Mouse (Mus musculus) hindbrain, embryonic 14.5 days (tissue): Measurements from ENCODE around the gene Pomp. TPM values are rescaled to one million over a fixed set of nuclear protein-coding genes. Genes with fewer than 3 reads are reported as not detected.
A peak's percentile ranks its signal among the peaks of the same experiment; 100 is the strongest.

Source experiments
- ATAC-seq: fragments of 200-750 bp; cut with Nextera tagmentation; 2 replicates; pipeline ENCODE4 v1.8.0; 2017; ENCODE audit warnings: moderate number of reproducible peaks, mild to moderate bottlenecking, moderate TSS enrichment, moderate library complexity; ENCODE audit not compliant: low FRiP score
- DNase-seq: peaks from one replicate; pipeline ENCODE4 v3.0.0-alpha.2; 2015; ENCODE audit warnings: low spot score
- H3K27ac ChIP-seq: fragments of 300-500 bp; sonication (generic); 2 replicates; pipeline ENCODE4 v1.5.1; 2014; ENCODE audit warnings: mild to moderate bottlenecking, moderate library complexity
- H3K27me3 ChIP-seq: fragments of 300-500 bp; sonication (generic); 2 replicates; pipeline ENCODE4 v1.6.1; 2014; ENCODE audit warnings: mild to moderate bottlenecking, low read length, mixed read lengths; ENCODE audit not compliant: control insufficient read depth, insufficient read depth
- H3K36me3 ChIP-seq: fragments of 300-500 bp; sonication (generic); replicated peaks from 2 replicates; pipeline ENCODE4 v1.6.1; 2014; ENCODE audit not compliant: control insufficient read depth, insufficient read depth
- H3K4me1 ChIP-seq: fragments of 300-500 bp; sonication (generic); replicated peaks from 2 replicates; pipeline ENCODE4 v1.6.1; 2014; ENCODE audit warnings: antibody characterized with exemption, low read length, mixed read lengths; ENCODE audit not compliant: control insufficient read depth, insufficient read depth
- H3K4me2 ChIP-seq: fragments of 300-500 bp; sonication (generic); replicated peaks from 2 replicates; pipeline ENCODE4 v1.6.1; 2014; ENCODE audit warnings: mild to moderate bottlenecking, moderate library complexity
- H3K4me3 ChIP-seq: fragments of 300-500 bp; sonication (generic); replicated peaks from 2 replicates; pipeline ENCODE4 v1.5.1; 2014; ENCODE audit warnings: mild to moderate bottlenecking, low read length
- H3K9ac ChIP-seq: fragments of 300-500 bp; sonication (generic); 2 replicates; pipeline ENCODE4 v1.6.1; 2014
- H3K9me3 ChIP-seq: fragments of 300-500 bp; sonication (generic); 2 replicates; pipeline ENCODE4 v1.6.1; 2016; ENCODE audit warnings: low read length; ENCODE audit not compliant: control insufficient read depth
- WGBS: fragments of 180-500 bp; shearing (Covaris S2); extraction: QIAGEN DNeasy Blood & Tissue Kit; methylation state at CpG from one replicate; pipeline ENCODE4 v1.1.7; 2014; 5-methylcytosine and 5-hydroxymethylcytosine counted together
- polyA plus RNA-seq: library from polyadenylated mRNA; unstranded; fragments of >200 nt; fragmentation: Nextera tagmentation; extraction: Ambion mirVana; gene quantifications from 2 replicates; pipeline ENCODE4 v1.2.1, GENCODE M21; 2014

Gene Pomp
- polyA plus RNA-seq, 1 experiment from 2014 or later = 544 TPM

DNA sequence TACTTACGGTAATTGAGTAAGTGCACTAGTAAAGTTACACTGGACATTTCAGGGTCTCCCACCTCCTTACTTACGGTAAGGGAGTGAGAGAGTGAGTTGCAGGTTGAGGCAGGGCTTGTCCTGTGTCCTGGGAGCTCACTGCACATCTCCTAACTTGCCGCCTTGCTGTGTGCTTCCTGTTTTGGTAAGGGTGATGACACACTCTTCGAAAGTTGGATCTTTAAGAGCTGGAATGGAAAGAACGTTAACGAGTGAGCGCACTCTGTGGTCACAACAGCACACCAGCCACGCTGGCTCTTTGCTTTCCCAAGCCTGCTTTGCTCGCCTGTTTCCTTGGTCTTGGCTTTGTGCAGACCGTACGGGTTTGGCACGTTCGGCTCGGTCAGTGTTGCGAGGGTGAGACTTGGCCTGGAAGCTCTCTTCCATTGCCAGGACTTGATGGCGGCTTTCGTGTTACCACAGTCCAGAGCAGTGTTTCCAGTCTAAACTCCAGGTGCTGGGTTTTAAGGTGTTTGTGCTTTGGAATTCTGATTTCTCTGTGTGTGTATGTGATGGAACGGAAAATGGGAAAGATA lies 14.3 kb downstream of the Pomp start:
- no peak for ATAC-seq
- Histone ChIP-seq H3K9ac (no peak overlapping the region), H3K27me3 (no peaks in the 10 kb centered on the region), H3K4me2 (no peak overlapping the region), H3K36me3 (peaks cover 89% of the 10 kb centered on the region), H3K27ac (no peak overlapping the region), H3K4me1 (no peaks in the 10 kb centered on the region), H3K4me3 (no peak overlapping the region), H3K9me3 (no peaks in the 10 kb centered on the region)
- DNase-seq = no peak
- WGBS = 96% methylated on average over 18 of the region's 18 CpGs

DNA sequence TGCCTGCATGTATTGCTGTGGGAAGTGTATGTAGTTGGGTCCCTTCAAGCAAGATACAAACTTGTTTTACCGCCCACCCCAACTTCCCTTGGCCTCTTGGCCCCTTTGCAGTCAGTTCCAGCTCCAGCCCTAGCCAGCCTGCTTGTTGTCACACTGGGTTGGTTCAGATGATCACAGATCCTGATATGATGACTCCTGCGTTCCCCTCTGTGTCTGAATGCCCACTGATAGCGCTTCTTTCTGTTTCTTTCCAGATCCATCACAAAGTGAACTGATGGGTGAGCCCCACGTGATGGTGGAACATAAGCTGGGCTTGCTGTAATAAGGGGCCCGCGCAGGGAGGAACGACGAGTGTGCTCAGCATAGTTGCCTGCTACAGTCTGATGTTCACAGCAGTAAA lies 14.9 kb downstream of the Pomp start:
- no peaks in the 10 kb centered on the region for H3K27me3 ChIP-seq
- H3K27ac ChIP-seq = no peak overlapping the region
- WGBS = 96% methylated on average over 8 of the region's 8 CpGs
- no peak for DNase-seq
- H3K4me3 ChIP-seq = no peak overlapping the region
- H3K36me3 ChIP-seq = peaks cover 89% of the 10 kb centered on the region
- H3K4me1 ChIP-seq = no peaks in the 10 kb centered on the region
- ATAC-seq = no peak
- no peak overlapping the region for H3K9ac ChIP-seq
- H3K9me3 ChIP-seq = no peaks in the 10 kb centered on the region
- H3K4me2 ChIP-seq = no peak overlapping the region

DNA sequence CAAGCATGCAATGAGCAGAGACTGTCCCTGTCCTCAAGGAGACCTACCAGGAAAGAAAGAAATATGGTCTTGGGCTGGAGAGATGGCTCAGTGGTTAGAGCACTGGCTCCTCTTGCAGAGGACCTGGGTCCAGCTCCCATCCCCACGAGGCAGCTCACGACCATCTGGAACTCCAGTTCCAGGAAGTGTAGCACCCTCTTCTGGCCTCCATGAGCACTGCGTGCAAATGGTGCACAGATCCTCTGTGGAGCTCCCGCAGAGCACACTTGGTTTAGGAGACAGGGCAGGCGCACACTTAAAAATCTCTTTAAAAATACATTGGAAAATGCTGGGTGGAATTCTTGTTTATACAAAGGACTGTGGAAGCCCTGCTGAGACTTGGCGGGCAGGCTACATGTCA lies 17.3 kb downstream of the Pomp start:
- Histone ChIP-seq H3K4me3 (no peak overlapping the region), H3K27me3 (no peaks in the 10 kb centered on the region), H3K4me2 (no peak overlapping the region), H3K9me3 (no peaks in the 10 kb centered on the region), H3K36me3 (peaks cover 80% of the 10 kb centered on the region), H3K9ac (no peak overlapping the region), H3K27ac (no peak overlapping the region), H3K4me1 (no peaks in the 10 kb centered on the region)
- DNase-seq = no peak
- ATAC-seq = no peak
- WGBS = 82% methylated on average over 6 of the region's 6 CpGs

DNA sequence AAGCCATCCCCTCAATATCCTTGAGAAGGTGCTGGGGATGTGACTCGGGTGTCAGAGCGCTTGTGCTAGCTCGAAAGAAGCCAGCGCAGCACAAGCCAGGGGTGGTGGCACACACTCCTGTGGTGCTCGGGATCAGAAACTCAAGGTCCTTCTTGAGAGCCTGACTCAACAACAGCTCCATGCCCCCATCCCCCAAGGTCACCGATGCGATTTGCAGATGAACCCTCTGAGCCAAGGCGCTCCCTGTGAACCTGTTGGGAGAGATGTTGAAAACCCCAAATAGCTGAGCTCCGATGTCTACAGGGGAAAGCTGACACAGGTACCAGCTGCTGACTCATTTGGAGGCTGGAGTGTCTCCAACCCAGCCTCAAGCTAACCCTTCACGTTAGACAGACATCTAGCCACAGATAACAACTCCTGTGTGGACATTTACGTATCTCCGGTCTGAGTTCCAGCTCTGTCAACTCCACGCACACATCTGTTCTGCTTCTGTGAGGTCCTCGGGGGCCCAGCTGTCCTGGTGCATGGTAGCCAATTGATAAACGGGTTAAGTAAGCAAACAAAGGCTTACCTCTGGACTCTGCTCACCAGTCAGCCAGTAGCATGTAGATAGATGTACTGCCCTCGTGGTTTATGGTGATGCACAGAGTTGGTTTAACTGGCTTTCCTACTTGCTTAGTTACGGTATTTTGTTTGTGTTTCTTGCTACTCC lies 19.9 kb downstream of the Pomp start:
- Histone ChIP-seq H3K27ac (no peak overlapping the region), H3K4me3 (no peak overlapping the region), H3K36me3 (peaks cover 66% of the 10 kb centered on the region), H3K9ac (no peak overlapping the region), H3K4me2 (no peak overlapping the region), H3K9me3 (no peaks in the 10 kb centered on the region), H3K27me3 (no peaks in the 10 kb centered on the region), H3K4me1 (no peaks in the 10 kb centered on the region)
- WGBS = 91% methylated on average over 17 of the region's 17 CpGs
- no peak for ATAC-seq
- DNase-seq = no peak

DNA sequence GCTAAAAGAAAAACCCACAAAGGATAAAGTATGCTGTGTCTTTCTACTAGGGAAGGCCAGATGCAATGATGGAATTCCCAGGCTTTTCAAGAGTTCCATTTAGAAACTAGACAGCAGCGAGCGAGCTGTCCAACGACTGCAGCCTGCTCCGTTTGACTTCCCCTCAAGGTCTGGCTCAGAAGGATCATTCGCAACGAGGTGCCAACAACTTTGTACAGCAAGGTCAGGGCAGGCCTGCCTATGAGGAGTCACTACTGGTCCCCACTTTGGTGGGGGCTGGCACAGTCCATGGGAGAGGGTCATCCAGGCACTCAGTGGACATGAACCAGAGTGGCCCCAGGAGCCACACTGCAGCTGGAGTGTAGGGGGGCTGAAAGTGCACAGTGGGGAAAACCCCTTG lies 23.3 kb downstream of the Pomp start:
- no peak for DNase-seq
- H3K9me3 ChIP-seq = no peaks in the 10 kb centered on the region
- H3K4me1 ChIP-seq = no peaks in the 10 kb centered on the region
- peaks cover 35% of the 10 kb centered on the region for H3K36me3 ChIP-seq
- H3K4me3 ChIP-seq = no peak overlapping the region
- H3K27me3 ChIP-seq = no peaks in the 10 kb centered on the region
- no peak overlapping the region for H3K4me2 ChIP-seq
- H3K9ac ChIP-seq = no peak overlapping the region
- H3K27ac ChIP-seq = no peak overlapping the region
- 90% methylated on average over 6 of the region's 6 CpGs for WGBS
- ATAC-seq = no peak

DNA sequence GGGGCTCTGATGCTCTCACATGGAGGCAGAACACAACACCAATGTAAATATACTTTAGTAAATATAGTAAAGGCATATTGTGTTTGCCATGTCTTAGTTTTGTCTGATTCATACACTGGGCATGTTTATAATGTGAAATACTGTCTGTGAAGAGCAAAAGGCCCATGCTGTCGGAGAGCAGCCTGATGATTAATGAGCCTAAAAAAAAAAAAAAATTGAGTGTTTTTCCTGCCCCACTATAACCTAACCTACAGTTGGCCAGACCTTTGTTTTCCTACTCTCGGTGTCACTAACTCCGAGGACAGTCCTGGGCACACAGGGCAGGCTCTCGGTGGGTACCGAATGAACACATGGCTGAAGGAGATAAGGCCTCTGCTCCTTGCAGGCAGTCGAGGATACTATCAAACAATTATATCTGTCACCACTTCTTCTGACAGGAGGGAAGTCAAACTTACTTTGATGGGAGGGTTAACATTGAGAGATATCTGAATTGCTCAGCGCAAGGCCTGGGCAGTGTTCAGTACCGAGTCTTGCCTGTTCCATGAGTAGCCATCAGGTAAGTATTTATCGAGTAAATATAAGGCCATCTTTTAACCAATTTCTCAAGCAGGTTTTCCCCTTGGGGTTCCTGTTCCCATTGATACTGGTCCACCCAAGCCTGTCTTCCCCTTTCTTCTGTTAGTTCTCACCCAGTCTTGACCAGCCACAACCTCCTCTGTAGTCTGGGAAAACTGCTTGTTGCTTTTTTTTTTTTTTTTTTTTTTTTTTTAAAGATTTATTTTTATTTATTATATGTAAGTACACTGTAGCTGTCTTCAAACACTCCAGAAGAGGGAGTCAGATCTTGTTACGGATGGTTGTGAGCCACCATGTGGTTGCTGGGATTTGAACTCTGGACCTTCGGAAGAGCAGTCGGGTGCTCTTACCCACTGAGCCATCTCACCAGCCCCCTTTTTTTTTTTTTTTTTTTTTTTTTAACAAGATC lies 28.3 kb downstream of the Pomp start:
- H3K36me3 ChIP-seq = peaks cover 6% of the 10 kb centered on the region
- H3K9ac ChIP-seq = no peak overlapping the region
- ATAC-seq (no peak), DNase-seq (no peak)
- no peaks in the 10 kb centered on the region for H3K4me1 ChIP-seq
- H3K4me2 ChIP-seq = no peak overlapping the region
- no peak overlapping the region for H3K27ac ChIP-seq
- peaks cover 5% of the 10 kb centered on the region; the same call in 1 of the 2 replicates for H3K27me3 ChIP-seq
- H3K4me3 ChIP-seq = no peak overlapping the region
- H3K9me3 ChIP-seq = no peaks in the 10 kb centered on the region
- WGBS = 86% methylated on average over 9 of the region's 12 CpGs

DNA sequence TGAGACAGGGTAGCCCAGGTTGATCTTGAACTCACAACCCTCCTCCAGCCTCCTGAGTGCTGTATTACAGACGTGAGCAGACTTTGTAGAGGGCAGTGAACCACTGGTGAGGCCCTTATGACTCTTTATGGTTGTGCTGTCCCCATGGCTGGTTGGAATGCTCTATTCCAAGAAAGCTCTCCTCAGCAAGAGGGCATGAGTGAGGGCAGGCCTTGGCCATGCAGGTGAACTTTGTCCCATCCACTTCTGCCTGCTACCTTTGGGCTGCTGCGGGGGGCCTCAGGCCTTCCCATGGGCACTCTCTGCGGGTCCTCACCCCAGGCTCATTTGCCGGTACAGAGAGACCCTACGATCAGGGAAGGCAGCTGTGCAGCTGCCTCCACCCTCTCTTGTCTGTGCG lies 32.5 kb downstream of the Pomp start:
- Histone ChIP-seq H3K9ac (no peak overlapping the region), H3K27me3 (peaks cover 12% of the 10 kb centered on the region), H3K9me3 (no peaks in the 10 kb centered on the region), H3K4me2 (peak overlapping the region; percentile 98; the same call in 1 of the 2 replicates), H3K4me3 (no peak overlapping the region), H3K4me1 (peaks cover 9% of the 10 kb centered on the region; the same call in 1 of the 2 replicates), H3K27ac (no peak overlapping the region), H3K36me3 (no peaks in the 10 kb centered on the region)
- 26% methylated on average over 6 of the region's 6 CpGs for WGBS
- no peak for ATAC-seq
- DNase-seq = no peak

DNA sequence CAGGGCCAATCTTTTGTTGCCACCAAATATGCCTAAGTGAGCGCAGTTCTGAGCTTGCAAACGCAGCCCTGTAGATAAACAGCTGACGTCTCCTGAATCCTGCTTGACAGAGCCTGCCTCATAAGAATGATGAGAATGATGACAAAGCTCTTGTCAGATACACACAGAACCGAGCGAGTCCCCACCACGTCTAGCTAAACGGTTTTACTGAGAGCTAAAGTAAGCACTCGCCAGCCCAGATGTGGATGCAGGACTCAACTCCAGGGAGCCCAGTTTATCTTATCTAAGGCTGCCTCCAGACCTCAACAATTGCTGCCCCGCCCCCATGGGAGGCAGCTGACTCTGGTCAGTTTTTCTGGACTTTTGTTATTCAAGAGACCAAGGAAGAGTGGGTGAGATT lies 32.9 kb downstream of the Pomp start:
- ATAC-seq (no peak), DNase-seq (no peak)
- WGBS = 14% methylated on average over 9 of the region's 9 CpGs
- peaks cover 12% of the 10 kb centered on the region for H3K27me3 ChIP-seq
- H3K4me1 ChIP-seq = peaks cover 9% of the 10 kb centered on the region; the same call in 1 of the 2 replicates
- H3K9ac ChIP-seq = no peak overlapping the region
- H3K4me3 ChIP-seq = no peak overlapping the region
- no peaks in the 10 kb centered on the region for H3K9me3 ChIP-seq
- no peaks in the 10 kb centered on the region for H3K36me3 ChIP-seq
- no peak overlapping the region for H3K27ac ChIP-seq
- H3K4me2 ChIP-seq = peak overlapping the region; percentile 98
